Mouse (Mus musculus) cerebellum, adult 2 months (tissue): Measurements from ENCODE around the gene Gm39566.

Experiments used
- CTCF ChIP-seq: fragments of 200-500 bp; IDR thresholded peaks from 2 replicates; pipeline ENCODE4 v1.5.1; 2011; ENCODE audit warnings: low read depth, mild to moderate bottlenecking, control low read depth, low read length, moderate library complexity, borderline replicate concordance; ENCODE audit not compliant: insufficient read depth
- POLR2A ChIP-seq: fragments of 200-500 bp; IDR thresholded peaks from 2 replicates; pipeline ENCODE4 v1.6.1; 2011; ENCODE audit warnings: low read length, control low read depth, borderline replicate concordance; ENCODE audit not compliant: insufficient read depth

- no peak for TF ChIP-seq CTCF
- no peak for TF ChIP-seq POLR2A
Measured at GRCm38 (mm10) chr11:69848021-69848420, 32.9 kb upstream of the Gm39566 start.
